Mouse (Mus musculus): ENCODE measurements around the gene Smarca2. TPM values are rescaled to one million over a fixed set of nuclear protein-coding genes. Genes with fewer than 3 reads are reported as not detected.

Gene Smarca2
- polyA plus RNA-seq (2015; fragmentation: Nextera tagmentation; extraction: Ambion mirVana) = 129 TPM in 2 replicates

GRCm38 (mm10) chr19:26604755-26605300 is at the start of gene Smarca2:
Smarca2 (plus strand) TSS chr19:26605050.
- H3K27me3 ChIP-seq = peaks cover 4% of the 10 kb centered on the region; the same call in 1 of the 2 replicates
- peak; percentile 99 for ATAC-seq (replicated peaks)
- WGBS = under 1% methylated on average over 45 of the region's 45 CpGs

GRCm38 (mm10) chr19:26564850-26565249 is 40.0 kb upstream of the Smarca2 start:
- H3K27me3 ChIP-seq = no peaks in the 10 kb centered on the region
- no peak overlapping the region for H3K4me3 ChIP-seq
- H3K4me2 ChIP-seq (replicated peaks) = no peak overlapping the region
- ATAC-seq (replicated peaks) = no peak
- 74% methylated on average over 2 of the region's 2 CpGs for WGBS
- H3K9me3 ChIP-seq = no peaks in the 10 kb centered on the region
- H3K9ac ChIP-seq (replicated peaks) = no peak overlapping the region
- no peak overlapping the region for H3K27ac ChIP-seq (replicated peaks)
- no peaks in the 10 kb centered on the region for H3K4me1 ChIP-seq
- no peaks in the 10 kb centered on the region for H3K36me3 ChIP-seq

More at GRCm38 (mm10) chr19:26604755-26605300, at the start of gene Smarca2:
- Histone ChIP-seq H3K4me2 (replicated peaks) (peak within 1 kb of the TSS; percentile 96), H3K9me3 (no peaks in the 10 kb centered on the region), H3K27ac (replicated peaks) (peak within 1 kb of the TSS; percentile 98), H3K4me1 (peaks cover 27% of the 10 kb centered on the region), H3K4me3 (peak within 1 kb of the TSS; percentile 71), H3K36me3 (no peaks in the 10 kb centered on the region), H3K9ac (replicated peaks) (peak within 1 kb of the TSS; percentile 77)

- no peak overlapping the region for H3K27ac ChIP-seq (replicated peaks)
- no peak overlapping the region for H3K9ac ChIP-seq (replicated peaks)
- H3K36me3 ChIP-seq = no peaks in the 10 kb centered on the region
- no peak overlapping the region for H3K4me3 ChIP-seq
- no peaks in the 10 kb centered on the region for H3K27me3 ChIP-seq
- H3K9me3 ChIP-seq = no peaks in the 10 kb centered on the region
- no peak overlapping the region for H3K4me2 ChIP-seq (replicated peaks)
- ATAC-seq (replicated peaks) = 0 out of 2 replicates have a peak, but pooled peaks have one; percentile 60
- 60% methylated on average over 9 of the region's 9 CpGs for WGBS
- H3K4me1 ChIP-seq = no peaks in the 10 kb centered on the region
These were observed 38.7 kb upstream of the Smarca2 start for GRCm38 (mm10) chr19:26566109-26566508.

GRCm38 (mm10) chr19:26568236-26568635 is 36.6 kb upstream of the Smarca2 start:
- H3K27me3 ChIP-seq = no peaks in the 10 kb centered on the region
- no peak overlapping the region for H3K9ac ChIP-seq (replicated peaks)
- no peak overlapping the region for H3K4me2 ChIP-seq (replicated peaks)
- no peaks in the 10 kb centered on the region for H3K4me1 ChIP-seq
- 73% methylated on average over 5 of the region's 5 CpGs for WGBS
- no peaks in the 10 kb centered on the region for H3K9me3 ChIP-seq
- no peak overlapping the region for H3K27ac ChIP-seq (replicated peaks)
- ATAC-seq (replicated peaks) = no peak
- H3K36me3 ChIP-seq = no peaks in the 10 kb centered on the region
- H3K4me3 ChIP-seq = no peak overlapping the region

- H3K4me2 ChIP-seq (replicated peaks) = no peak overlapping the region
- no peaks in the 10 kb centered on the region for H3K36me3 ChIP-seq
- no peak overlapping the region for H3K9ac ChIP-seq (replicated peaks)
- H3K4me1 ChIP-seq = no peaks in the 10 kb centered on the region
- no peaks in the 10 kb centered on the region for H3K27me3 ChIP-seq
- no peak overlapping the region for H3K4me3 ChIP-seq
- no peak overlapping the region for H3K27ac ChIP-seq (replicated peaks)
- no peak for ATAC-seq (replicated peaks)
- no peaks in the 10 kb centered on the region for H3K9me3 ChIP-seq
- 92% methylated on average over 5 of the region's 5 CpGs for WGBS
These were observed 35.9 kb upstream of the Smarca2 start for GRCm38 (mm10) chr19:26568941-26569340.

- Histone ChIP-seq H3K4me2 (replicated peaks) (no peak overlapping the region), H3K4me1 (no peaks in the 10 kb centered on the region), H3K36me3 (no peaks in the 10 kb centered on the region), H3K27me3 (no peaks in the 10 kb centered on the region), H3K4me3 (no peak overlapping the region), H3K27ac (replicated peaks) (no peak overlapping the region), H3K9me3 (no peaks in the 10 kb centered on the region), H3K9ac (replicated peaks) (no peak overlapping the region)
- no peak for ATAC-seq (replicated peaks)
- WGBS = 89% methylated on average over 1 of the region's 1 CpGs
These were observed 35.4 kb upstream of the Smarca2 start for GRCm38 (mm10) chr19:26569461-26569860.

- 93% methylated on average over 5 of the region's 5 CpGs for WGBS
- no peak overlapping the region for H3K4me2 ChIP-seq (replicated peaks)
- H3K36me3 ChIP-seq = no peaks in the 10 kb centered on the region
- no peak for ATAC-seq (replicated peaks)
- H3K27ac ChIP-seq (replicated peaks) = no peak overlapping the region
- H3K27me3 ChIP-seq = no peaks in the 10 kb centered on the region
- no peaks in the 10 kb centered on the region for H3K4me1 ChIP-seq
- H3K9me3 ChIP-seq = no peaks in the 10 kb centered on the region
- no peak overlapping the region for H3K4me3 ChIP-seq
- no peak overlapping the region for H3K9ac ChIP-seq (replicated peaks)
These were observed 25.2 kb upstream of the Smarca2 start for GRCm38 (mm10) chr19:26579645-26580044.

GRCm38 (mm10) chr19:26580061-26580460 is 24.8 kb upstream of the Smarca2 start:
- Histone ChIP-seq H3K9ac (replicated peaks) (no peak overlapping the region), H3K4me1 (no peaks in the 10 kb centered on the region), H3K27ac (replicated peaks) (no peak overlapping the region), H3K36me3 (no peaks in the 10 kb centered on the region), H3K4me2 (replicated peaks) (no peak overlapping the region), H3K4me3 (no peak overlapping the region), H3K9me3 (no peaks in the 10 kb centered on the region), H3K27me3 (no peaks in the 10 kb centered on the region)
- WGBS = 80% methylated on average over 1 of the region's 1 CpGs
- no peak for ATAC-seq (replicated peaks)

GRCm38 (mm10) chr19:26594661-26595060 is 10.2 kb upstream of the Smarca2 start:
- Histone ChIP-seq H3K9ac (replicated peaks) (no peak overlapping the region), H3K27me3 (no peaks in the 10 kb centered on the region), H3K4me3 (no peak overlapping the region), H3K4me1 (no peaks in the 10 kb centered on the region), H3K36me3 (no peaks in the 10 kb centered on the region), H3K4me2 (replicated peaks) (no peak overlapping the region), H3K9me3 (no peaks in the 10 kb centered on the region), H3K27ac (replicated peaks) (no peak overlapping the region)
- ATAC-seq (replicated peaks) = no peak

- H3K27me3 ChIP-seq = peaks cover 4% of the 10 kb centered on the region; the same call in 1 of the 2 replicates
- H3K4me1 ChIP-seq = peaks cover 9% of the 10 kb centered on the region
- ATAC-seq (replicated peaks) = no peak
- no peak overlapping the region for H3K4me2 ChIP-seq (replicated peaks)
- 65% methylated on average over 4 of the region's 4 CpGs for WGBS
- no peaks in the 10 kb centered on the region for H3K9me3 ChIP-seq
- H3K4me3 ChIP-seq = no peak overlapping the region
- H3K27ac ChIP-seq (replicated peaks) = no peak overlapping the region
- no peak overlapping the region for H3K9ac ChIP-seq (replicated peaks)
- H3K36me3 ChIP-seq = no peaks in the 10 kb centered on the region
These were observed 3.4 kb upstream of the Smarca2 start for GRCm38 (mm10) chr19:26601459-26601858.

GRCm38 (mm10) chr19:26603296-26603860 is 1.5 kb upstream of the Smarca2 start:
- peaks cover 4% of the 10 kb centered on the region; the same call in 1 of the 2 replicates for H3K27me3 ChIP-seq
- WGBS = 48% methylated on average over 2 of the region's 2 CpGs
- ATAC-seq (replicated peaks) = no peak
- no peaks in the 10 kb centered on the region for H3K36me3 ChIP-seq
- H3K9ac ChIP-seq (replicated peaks) = peak overlapping the region; percentile 77; the same call in 1 of the 2 replicates
- peaks cover 20% of the 10 kb centered on the region for H3K4me1 ChIP-seq
- peak overlapping the region; percentile 98; the same call in 1 of the 2 replicates for H3K27ac ChIP-seq (replicated peaks)
- peak overlapping the region; percentile 96 for H3K4me2 ChIP-seq (replicated peaks)
- peak overlapping the region; percentile 71; the same call in 1 of the 2 replicates for H3K4me3 ChIP-seq
- H3K9me3 ChIP-seq = no peaks in the 10 kb centered on the region

- peak overlapping the region; percentile 96 for H3K4me2 ChIP-seq (replicated peaks)
- H3K36me3 ChIP-seq = no peaks in the 10 kb centered on the region
- ATAC-seq (replicated peaks) = peak; percentile 74
- WGBS = 3% methylated on average over 36 of the region's 36 CpGs
- peak overlapping the region; percentile 71 for H3K4me3 ChIP-seq
- peaks cover 27% of the 10 kb centered on the region for H3K4me1 ChIP-seq
- peak overlapping the region; percentile 77 for H3K9ac ChIP-seq (replicated peaks)
- H3K27ac ChIP-seq (replicated peaks) = peak overlapping the region; percentile 98
- H3K27me3 ChIP-seq = peaks cover 4% of the 10 kb centered on the region; the same call in 1 of the 2 replicates
- H3K9me3 ChIP-seq = no peaks in the 10 kb centered on the region
These were observed 720 bp upstream of the Smarca2 start for GRCm38 (mm10) chr19:26603906-26604754.
